Mouse (Mus musculus): ENCODE results near the gene Pde8b. TPM values are rescaled to one million over a fixed set of nuclear protein-coding genes. Genes with fewer than 3 reads are reported as not detected.

Gene Pde8b
- total and polyA plus RNA-seq, 2 experiments from 2014 or later = 8.1 to 26.4 TPM

DNA sequence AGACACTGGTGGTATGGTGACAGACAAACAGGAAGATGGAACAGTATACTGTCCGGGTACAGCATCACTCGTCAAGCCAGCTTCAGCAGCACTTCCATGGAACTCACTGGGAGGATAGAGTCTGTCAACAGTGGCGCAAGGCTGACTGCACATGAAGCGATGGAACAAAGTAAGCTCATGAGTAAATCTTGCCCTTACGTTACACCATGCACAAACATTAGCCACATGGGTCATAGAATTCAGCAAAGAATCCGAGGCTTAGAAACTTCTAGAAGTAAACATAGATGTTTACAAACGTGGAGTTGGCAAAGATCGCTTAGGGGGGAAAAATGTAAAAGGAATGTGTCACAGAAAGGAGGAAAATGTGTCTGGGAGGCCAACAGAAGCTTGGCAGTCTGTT, 14.9 kb downstream of the Pde8b start:
- Histone ChIP-seq H3K27ac (no peak overlapping the region), H3K9ac (replicated peaks; ENCODE audit: low read length) (no peak overlapping the region), H3K4me2 (ENCODE audit: low read depth, low read length) (no peak overlapping the region), H3K4me1 (ENCODE audit: insufficient read depth, low read length) (no peaks in the 10 kb centered on the region), H3K27me3 (ENCODE audit: insufficient read depth, low read length) (no peaks in the 10 kb centered on the region), H3K36me3 (ENCODE audit: insufficient read depth, low read length) (no peaks in the 10 kb centered on the region), H3K9me3 (ENCODE audit: low read length) (no peaks in the 10 kb centered on the region), H3K4me3 (ENCODE audit: low read length) (no peak overlapping the region)
- 83% methylated on average over 8 of the region's 8 CpGs for WGBS
- DNase-seq (ENCODE audit: low spot score) (no peak), ATAC-seq (no peak)
- TF ChIP-seq CTCF (IDR thresholded peaks at IDR 0.05; ENCODE audit: low read depth) = no peak

DNA sequence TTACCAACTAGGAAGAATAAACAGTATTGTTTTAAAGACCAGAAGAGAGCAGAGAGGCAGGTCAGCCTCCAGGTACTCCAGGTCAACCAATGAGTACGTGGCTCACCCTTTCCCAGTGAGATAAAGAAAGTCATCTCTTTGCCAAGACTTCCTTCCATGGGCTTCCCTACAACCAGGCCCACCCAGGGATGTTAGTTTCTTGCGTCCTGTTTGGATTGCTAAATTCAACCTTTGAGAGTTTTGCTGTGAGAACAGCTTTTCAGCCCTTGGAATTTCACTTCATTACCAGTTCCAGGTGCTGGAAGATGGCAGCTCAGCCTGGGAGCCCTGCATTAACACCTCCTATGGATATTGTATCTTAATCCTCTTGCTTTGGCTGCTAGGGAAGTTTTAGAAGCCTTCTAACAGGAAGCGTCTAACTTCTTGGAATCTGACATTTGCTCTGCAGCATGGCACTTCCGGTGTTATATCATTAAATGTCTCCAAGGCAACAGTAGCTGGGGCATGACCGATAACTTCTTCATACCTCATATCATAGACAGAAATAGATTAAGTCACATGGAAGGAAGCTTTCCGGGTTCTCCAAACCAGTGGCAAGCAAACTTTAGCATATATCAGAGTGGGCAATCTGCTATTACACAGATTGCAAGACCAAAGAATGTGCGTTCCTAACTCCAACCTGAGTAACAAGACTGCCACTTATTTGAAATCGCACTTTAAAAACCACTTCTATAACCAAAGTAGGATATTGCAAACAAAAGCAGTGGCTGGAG, 18.6 kb downstream of the Pde8b start:
- 84% methylated on average over 8 of the region's 8 CpGs for WGBS

DNA sequence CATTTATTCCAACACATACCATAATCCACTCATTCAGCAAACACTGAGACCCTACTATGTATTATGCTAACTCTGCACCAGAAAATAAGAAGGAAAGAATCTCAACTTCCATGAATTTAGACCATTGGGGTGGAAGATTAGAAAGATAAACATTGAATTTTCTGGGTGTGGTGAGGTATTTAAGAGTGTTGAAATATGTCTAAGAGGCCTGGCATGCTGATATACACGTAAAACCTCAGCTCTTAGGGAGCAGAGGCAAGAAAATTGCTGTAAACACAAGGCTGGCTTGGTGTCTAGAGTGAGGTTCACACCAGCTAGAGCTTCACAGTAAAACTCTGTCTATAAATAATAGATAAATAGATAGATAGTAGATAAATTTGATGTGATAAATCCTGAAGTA, 19.8 kb downstream of the Pde8b start:
- H3K9me3 ChIP-seq (ENCODE audit: low read length) = no peaks in the 10 kb centered on the region
- DNase-seq (ENCODE audit: low spot score) = no peak
- no peak overlapping the region for H3K27ac ChIP-seq
- no peak overlapping the region for H3K4me3 ChIP-seq (ENCODE audit: low read length)
- no peak overlapping the region for H3K9ac ChIP-seq (replicated peaks; ENCODE audit: low read length)
- no peaks in the 10 kb centered on the region for H3K4me1 ChIP-seq (ENCODE audit: insufficient read depth, low read length)
- no peak for TF ChIP-seq CTCF (IDR thresholded peaks at IDR 0.05; ENCODE audit: low read depth)
- no peaks in the 10 kb centered on the region for H3K27me3 ChIP-seq (ENCODE audit: insufficient read depth, low read length)
- H3K4me2 ChIP-seq (ENCODE audit: low read depth, low read length) = no peak overlapping the region
- 85% methylated on average over 1 of the region's 1 CpGs for WGBS
- H3K36me3 ChIP-seq (ENCODE audit: insufficient read depth, low read length) = no peaks in the 10 kb centered on the region
- no peak for ATAC-seq

More for the DNA sequence above, 18.6 kb downstream of the Pde8b start:
- H3K27ac ChIP-seq = no peak overlapping the region
- DNase-seq (ENCODE audit: low spot score) (no peak), ATAC-seq (no peak)
- no peaks in the 10 kb centered on the region for H3K36me3 ChIP-seq (ENCODE audit: insufficient read depth, low read length)
- no peak overlapping the region for H3K9ac ChIP-seq (replicated peaks; ENCODE audit: low read length)
- no peak overlapping the region for H3K4me3 ChIP-seq (ENCODE audit: low read length)
- H3K27me3 ChIP-seq (ENCODE audit: insufficient read depth, low read length) = no peaks in the 10 kb centered on the region
- no peak for TF ChIP-seq CTCF (IDR thresholded peaks at IDR 0.05; ENCODE audit: low read depth)
- no peak overlapping the region for H3K4me2 ChIP-seq (ENCODE audit: low read depth, low read length)
- no peaks in the 10 kb centered on the region for H3K9me3 ChIP-seq (ENCODE audit: low read length)
- H3K4me1 ChIP-seq (ENCODE audit: insufficient read depth, low read length) = no peaks in the 10 kb centered on the region

DNA sequence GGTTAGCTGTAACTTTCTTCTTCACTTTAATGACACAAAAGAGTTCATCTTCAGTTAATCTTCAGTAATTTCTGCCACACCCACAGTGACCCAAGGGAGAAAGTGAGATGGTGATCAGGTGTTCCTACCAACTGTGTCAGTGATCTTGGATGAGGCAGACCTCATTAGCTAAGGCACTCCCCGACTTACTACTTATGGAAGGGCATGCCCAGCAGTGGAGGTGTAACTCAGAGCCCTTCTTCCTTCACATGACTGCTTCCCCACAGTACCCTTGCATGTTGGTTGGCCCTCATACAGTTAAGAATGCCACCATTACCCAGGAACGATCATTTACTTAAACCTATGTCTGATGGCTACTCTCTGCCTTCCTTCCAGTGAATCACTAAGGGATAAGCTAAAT, 25.6 kb downstream of the Pde8b start:
- Histone ChIP-seq H3K9me3 (ENCODE audit: low read length) (no peaks in the 10 kb centered on the region), H3K4me1 (ENCODE audit: insufficient read depth, low read length) (no peaks in the 10 kb centered on the region), H3K36me3 (ENCODE audit: insufficient read depth, low read length) (no peaks in the 10 kb centered on the region), H3K9ac (replicated peaks; ENCODE audit: low read length) (no peak overlapping the region), H3K27ac (no peak overlapping the region), H3K4me3 (ENCODE audit: low read length) (no peak overlapping the region), H3K4me2 (ENCODE audit: low read depth, low read length) (no peak overlapping the region), H3K27me3 (ENCODE audit: insufficient read depth, low read length) (no peaks in the 10 kb centered on the region)
- ATAC-seq (no peak), DNase-seq (ENCODE audit: low spot score) (no peak)
- no peak for TF ChIP-seq CTCF (IDR thresholded peaks at IDR 0.05; ENCODE audit: low read depth)
- 83% methylated on average over 2 of the region's 2 CpGs for WGBS

DNA sequence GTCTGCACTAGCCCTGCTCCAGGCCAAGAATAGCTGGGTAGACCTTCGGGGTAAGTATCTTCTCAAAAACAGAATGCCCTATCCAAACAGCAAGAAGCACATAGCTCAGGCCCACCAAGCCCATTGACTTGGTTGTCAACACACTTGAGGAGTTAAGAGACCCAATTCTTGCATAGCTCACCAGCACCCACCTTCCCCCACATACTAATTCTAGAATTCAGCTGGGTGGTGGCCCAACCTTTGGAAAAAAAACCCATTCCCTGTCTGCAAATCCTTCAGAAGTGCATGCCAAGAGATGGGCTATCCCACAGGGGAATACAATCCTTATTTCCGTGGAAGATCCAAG, 26.7 kb downstream of the Pde8b start:
- H3K9ac ChIP-seq (replicated peaks; ENCODE audit: low read length) = no peak overlapping the region
- H3K27ac ChIP-seq = no peak overlapping the region
- no peaks in the 10 kb centered on the region for H3K36me3 ChIP-seq (ENCODE audit: insufficient read depth, low read length)
- DNase-seq (ENCODE audit: low spot score) (no peak), ATAC-seq (no peak)
- peak overlapping the region; percentile 84 for H3K4me3 ChIP-seq (ENCODE audit: low read length)
- TF ChIP-seq CTCF (IDR thresholded peaks at IDR 0.05; ENCODE audit: low read depth) = no peak
- no peaks in the 10 kb centered on the region for H3K27me3 ChIP-seq (ENCODE audit: insufficient read depth, low read length)
- peak overlapping the region; percentile 91 for H3K4me2 ChIP-seq (ENCODE audit: low read depth, low read length)
- 49% methylated on average over 2 of the region's 2 CpGs for WGBS
- no peaks in the 10 kb centered on the region for H3K9me3 ChIP-seq (ENCODE audit: low read length)
- H3K4me1 ChIP-seq (ENCODE audit: insufficient read depth, low read length) = no peaks in the 10 kb centered on the region

DNA sequence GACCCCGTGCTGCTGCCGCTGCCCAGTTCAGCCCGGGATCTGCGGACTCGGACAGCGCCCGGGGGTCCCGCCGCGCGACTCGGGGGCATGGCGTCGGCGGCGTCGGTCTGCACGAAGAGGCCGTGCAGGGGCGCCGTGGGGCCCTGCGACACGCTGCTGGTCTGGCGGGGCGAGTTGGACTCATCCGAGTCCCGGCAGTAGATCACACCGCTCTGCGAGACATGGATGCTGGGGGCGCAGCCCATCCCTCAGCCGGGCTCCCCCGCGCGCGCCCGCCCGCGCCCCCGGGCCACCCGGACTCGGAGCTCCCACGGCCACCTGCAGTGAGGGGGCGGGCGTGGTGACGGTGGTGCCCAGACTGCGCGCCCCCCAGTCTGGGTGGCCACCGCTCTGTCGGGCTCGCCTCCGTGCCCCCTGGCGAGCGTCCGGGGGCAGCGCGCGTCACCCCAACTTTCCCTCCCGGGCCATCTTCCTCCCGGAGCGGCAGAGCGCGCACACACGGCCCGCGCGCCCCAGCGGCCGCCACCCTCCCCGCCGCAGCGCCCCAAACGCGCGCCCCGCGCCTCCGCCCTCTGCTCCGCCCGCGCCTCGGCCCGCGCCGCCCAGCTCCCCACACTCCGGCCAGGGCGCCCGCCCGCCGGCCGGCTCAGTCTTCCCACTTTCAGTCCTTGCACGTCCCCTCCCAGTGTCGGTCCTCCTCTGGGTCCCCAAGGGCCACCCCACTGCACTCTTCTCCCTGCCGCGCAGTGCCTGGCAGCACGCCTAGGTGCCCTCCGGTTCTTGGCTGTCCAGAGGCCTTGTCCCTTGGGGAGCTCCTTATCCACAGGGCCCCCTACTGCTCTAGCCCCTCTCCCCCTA, 27.3 kb downstream of the Pde8b start:
- peak; percentile 46 for DNase-seq (ENCODE audit: low spot score)
- Histone ChIP-seq H3K9me3 (ENCODE audit: low read length) (no peaks in the 10 kb centered on the region), H3K9ac (replicated peaks; ENCODE audit: low read length) (peak overlapping the region; percentile 71), H3K4me3 (ENCODE audit: low read length) (peak overlapping the region; percentile 84), H3K27ac (peak overlapping the region; percentile 32; the same call in 1 of the 2 replicates), H3K4me1 (ENCODE audit: insufficient read depth, low read length) (no peaks in the 10 kb centered on the region), H3K27me3 (ENCODE audit: insufficient read depth, low read length) (no peaks in the 10 kb centered on the region), H3K4me2 (ENCODE audit: low read depth, low read length) (peak overlapping the region; percentile 91), H3K36me3 (ENCODE audit: insufficient read depth, low read length) (no peaks in the 10 kb centered on the region)
- WGBS = under 1% methylated on average over 72 of the region's 96 CpGs
- no peak for TF ChIP-seq CTCF (IDR thresholded peaks at IDR 0.05; ENCODE audit: low read depth)
- ATAC-seq = peak; percentile 86

Measured in hindbrain, postnatal 0 days (tissue).